Comparison of ENCODE assay signal across 8 mouse cellular contexts in genomic region chr7:116504818-116505170, GRCm38 (mm10). TPM values are rescaled to one million over a fixed set of nuclear protein-coding genes. Genes with fewer than 3 reads are reported as not detected.
DNase-seq lines count a peak whose midpoint lies in the region; ATAC-seq and TF ChIP-seq lines count a peak whose summit lies in the region.

No protein-coding gene starts in this region.

- TF ChIP-seq EP300 in lung, postnatal 0 days (IDR thresholded peaks at IDR 0.05): no peak

- 2% methylated on average over 6 of the region's 6 CpGs for WGBS in lung, postnatal 0 days
- WGBS in forebrain, embryonic 10.5 days: 8% methylated on average over 6 of the region's 6 CpGs
- 3% methylated on average over 6 of the region's 6 CpGs for WGBS in limb, embryonic 15.5 days
- 2% methylated on average over 6 of the region's 6 CpGs for WGBS in stomach, embryonic 14.5 days

- H3K27me3 ChIP-seq in lung, postnatal 0 days (replicated peaks; ENCODE audit: insufficient read depth, low read length): no peaks in the 10 kb centered on the region
- peaks cover 5% of the 10 kb centered on the region; the same call in 1 of the 2 replicates for H3K27me3 ChIP-seq in forebrain, embryonic 10.5 days (ENCODE audit: poor library complexity, severe bottlenecking)
- H3K27me3 ChIP-seq in limb, embryonic 15.5 days: no peaks in the 10 kb centered on the region
- H3K27me3 ChIP-seq in stomach, embryonic 14.5 days (ENCODE audit: control insufficient read depth, insufficient read depth, low read length): no peaks in the 10 kb centered on the region

- no peak for TF ChIP-seq CTCF in lung, postnatal 0 days (IDR thresholded peaks at IDR 0.05)

- intact Hi-C loops in left cerebral cortex, postnatal 36 days (cut with DNase I): loop anchor here (5.0 kb wide), 1 partner anchor 42 kb away; no protein-coding TSS in a partner anchor

- no peak for DNase-seq in lung, postnatal 0 days (ENCODE audit: low spot score)
- DNase-seq in lung, postnatal 10 days: no peak
- no peak for DNase-seq in forebrain, embryonic 10.5 days (ENCODE audit: extremely low spot score, low spot score)
- no peak for DNase-seq in left cerebral cortex, postnatal 36 days (ENCODE audit: low spot score in 2 of 2)
- DNase-seq in kidney, postnatal 25 days: no peak
- no peak for DNase-seq in embryo, embryonic 9.5 days (ENCODE audit: extremely low spot score)

- H3K9ac ChIP-seq in lung, postnatal 0 days (replicated peaks; ENCODE audit: low read depth): peak overlapping the region; percentile 62
- H3K9ac ChIP-seq in limb, embryonic 15.5 days: peak overlapping the region; percentile 74
- peak overlapping the region; percentile 66 for H3K9ac ChIP-seq in stomach, embryonic 14.5 days (replicated peaks; ENCODE audit: low read depth, low read length)

- H3K4me3 ChIP-seq in lung, postnatal 0 days (ENCODE audit: low read depth, low read length): peak overlapping the region; percentile 58
- H3K4me3 ChIP-seq in forebrain, embryonic 10.5 days: peak overlapping the region; percentile 81
- H3K4me3 ChIP-seq in limb, embryonic 15.5 days: peak overlapping the region; percentile 84
- peak overlapping the region; percentile 71 for H3K4me3 ChIP-seq in stomach, embryonic 14.5 days (ENCODE audit: low read depth, low read length)

- no peaks in the 10 kb centered on the region for H3K36me3 ChIP-seq in lung, postnatal 0 days (ENCODE audit: insufficient read depth, low read length)
- H3K36me3 ChIP-seq in forebrain, embryonic 10.5 days (replicated peaks): peaks cover 4% of the 10 kb centered on the region
- no peaks in the 10 kb centered on the region; the same call in 1 of the 2 replicates for H3K36me3 ChIP-seq in limb, embryonic 15.5 days
- no peaks in the 10 kb centered on the region for H3K36me3 ChIP-seq in stomach, embryonic 14.5 days (ENCODE audit: control insufficient read depth, insufficient read depth, low read length)

- ATAC-seq in lung, postnatal 0 days: no peak
- no peak for ATAC-seq in limb, embryonic 15.5 days (ENCODE audit: insufficient number of reproducible peaks, low FRiP score, low TSS enrichment, low read depth)
- ATAC-seq in stomach, embryonic 14.5 days (ENCODE audit: insufficient number of reproducible peaks, insufficient read depth, low FRiP score, low read depth): no peak

- H3K9me3 ChIP-seq in lung, postnatal 0 days (ENCODE audit: low read length): no peaks in the 10 kb centered on the region
- H3K9me3 ChIP-seq in forebrain, embryonic 10.5 days: no peaks in the 10 kb centered on the region
- no peaks in the 10 kb centered on the region for H3K9me3 ChIP-seq in limb, embryonic 15.5 days
- H3K9me3 ChIP-seq in stomach, embryonic 14.5 days (ENCODE audit: control insufficient read depth, low read depth, low read length): no peaks in the 10 kb centered on the region

- no peaks in the 10 kb centered on the region for H3K4me1 ChIP-seq in lung, postnatal 0 days (ENCODE audit: insufficient read depth, low read depth, low read length)
- H3K4me1 ChIP-seq in forebrain, embryonic 10.5 days: peaks cover 27% of the 10 kb centered on the region
- H3K4me1 ChIP-seq in limb, embryonic 15.5 days: peaks cover 7% of the 10 kb centered on the region; the same call in 1 of the 2 replicates
- H3K4me1 ChIP-seq in stomach, embryonic 14.5 days (ENCODE audit: control insufficient read depth, insufficient read depth, low read length): no peaks in the 10 kb centered on the region

- H3K4me2 ChIP-seq in lung, postnatal 0 days (replicated peaks; ENCODE audit: low read depth, low read length): peak overlapping the region; percentile 92
- peak overlapping the region; percentile 78 for H3K4me2 ChIP-seq in limb, embryonic 15.5 days
- peak overlapping the region; percentile 91 for H3K4me2 ChIP-seq in stomach, embryonic 14.5 days (replicated peaks; ENCODE audit: low read depth, low read length)

- peak overlapping the region; percentile 22 for H3K27ac ChIP-seq in lung, postnatal 0 days (ENCODE audit: low read length)
- H3K27ac ChIP-seq in forebrain, embryonic 10.5 days: peak overlapping the region; percentile 91
- peak overlapping the region; percentile 75; the same call in 1 of the 2 replicates for H3K27ac ChIP-seq in limb, embryonic 15.5 days
- no peak overlapping the region for H3K27ac ChIP-seq in stomach, embryonic 14.5 days (ENCODE audit: low read length)

RNA-seq across cellular contexts. Expression of gene Nucb2, which starts 0.6 kb away (rescaled TPM):
- polyA plus RNA-seq in lung, postnatal 0 days (2015; fragmentation: Nextera tagmentation; extraction: Ambion mirVana): 40.3 and 49.9 TPM in 2 replicates
- polyA plus RNA-seq in forebrain, embryonic 10.5 days (2016; fragmentation: Nextera tagmentation; extraction: Ambion mirVana): 10.1 and 12.7 TPM in 2 replicates
- 35.5 and 38.2 TPM in 2 replicates for polyA plus RNA-seq in limb, embryonic 15.5 days (2015; fragmentation: Nextera tagmentation; extraction: Ambion mirVana)
- 23.0 and 25.9 TPM in 2 replicates for polyA plus RNA-seq in stomach, embryonic 14.5 days (2014; fragmentation: Nextera tagmentation; extraction: Ambion mirVana)
- 10 to 100 TPM; 23.0 to 23.5 TPM for total RNA-seq in left cerebral cortex, postnatal 36 days (2021)
